Mouse (Mus musculus): ENCODE measurements around the gene Fkbp9. TPM values are rescaled to one million over a fixed set of nuclear protein-coding genes. Genes with fewer than 3 reads are reported as not detected.

Fkbp9 gene
- total RNA-seq (2021) = 10 to 100 TPM; 92.6 to 92.7 TPM
- long read RNA-seq, experiment 1, transcript Fkbp9-201 (10 exons, 3,009 nt) = major isoform, 243 of 271 reads
- long read RNA-seq, experiment 1, partial matches to known transcripts = 21 of 271 reads
- long read RNA-seq, experiment 1, other reads (novel, unspliced or antisense) = 7 of 271 reads
- long read RNA-seq, experiment 2, transcript Fkbp9-201 (10 exons, 3,009 nt) = major isoform, 135 of 150 reads
- long read RNA-seq, experiment 2, partial matches to known transcripts = 8 of 150 reads
- long read RNA-seq, experiment 2, other reads (novel, unspliced or antisense) = 7 of 150 reads

DNA sequence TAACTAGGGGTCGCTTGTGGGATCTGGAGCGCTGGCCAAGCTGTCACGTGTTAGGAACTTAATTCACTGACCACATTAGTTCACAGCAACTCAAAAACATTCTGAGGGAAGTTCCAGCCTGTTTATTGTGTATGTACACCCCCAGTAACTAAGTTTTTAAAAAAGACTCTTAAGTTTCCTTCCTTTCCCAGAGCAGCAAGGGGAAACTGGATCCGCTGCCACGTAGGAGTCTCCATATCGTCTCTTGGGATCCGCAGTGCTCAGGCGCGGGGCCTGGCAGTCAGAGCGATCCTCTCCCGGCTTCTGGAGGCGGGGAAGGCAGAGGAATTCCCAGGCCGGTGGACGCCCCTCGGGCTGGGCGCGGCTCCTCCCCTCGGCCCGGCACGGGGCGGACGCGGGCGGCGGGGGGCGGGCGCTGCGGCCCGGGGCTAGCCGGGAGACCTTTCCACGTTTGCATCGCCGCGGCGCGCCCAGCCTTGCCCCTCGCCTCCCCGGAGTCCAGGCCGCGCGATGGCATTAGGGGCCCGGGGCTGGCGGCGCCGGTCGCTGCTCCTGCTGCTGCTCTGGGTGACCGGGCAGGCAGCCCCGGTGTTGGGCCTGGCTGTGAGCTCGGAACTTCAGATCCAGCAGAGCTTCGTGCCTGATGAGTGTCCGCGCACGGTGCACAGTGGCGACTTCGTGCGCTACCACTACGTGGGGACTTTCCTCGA lies at the start of gene Fkbp9:
TSS of gene Fkbp9 (plus strand) at position 363 of the 710 bp plus-strand sequence.
- DNase-seq = peak; percentile 92

DNA sequence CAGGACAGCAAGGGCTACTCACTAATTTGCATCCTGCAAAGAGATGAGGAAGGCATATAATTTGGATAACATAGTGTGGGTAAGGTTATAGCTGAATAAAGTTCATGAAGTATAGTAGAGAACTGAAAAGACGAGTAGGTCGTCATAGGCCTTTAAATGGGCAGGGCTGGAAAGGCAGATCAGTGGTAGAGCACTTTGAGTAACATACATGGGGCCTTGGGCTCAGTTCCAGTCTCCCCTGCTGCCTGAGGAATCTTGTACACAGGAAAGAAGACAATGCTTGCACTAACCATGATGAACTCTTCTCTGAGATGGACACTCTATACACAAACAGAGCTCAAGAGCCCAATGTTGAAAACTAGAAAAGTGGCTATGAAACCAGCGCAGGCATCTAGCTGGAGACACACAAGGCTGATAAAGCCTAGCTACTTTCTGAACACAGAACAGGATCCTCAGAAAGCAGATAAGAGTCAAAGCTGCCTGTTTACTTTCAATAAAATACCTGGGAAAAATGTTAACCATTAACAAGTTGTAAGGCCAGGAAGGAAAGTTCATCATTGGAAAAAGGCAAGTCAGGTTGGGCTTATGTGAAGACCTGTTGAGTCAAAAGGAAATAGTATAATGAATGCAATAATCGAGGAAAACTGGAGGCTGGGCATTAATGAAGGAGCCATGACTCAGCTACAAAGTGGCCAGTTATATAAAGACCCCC lies 48.1 kb upstream of the Fkbp9 start:
- DNase-seq = no peak

GRCm38 (mm10) chr6:56785068-56785467 lies 46.8 kb upstream of the Fkbp9 start:
- DNase-seq = no peak

DNA sequence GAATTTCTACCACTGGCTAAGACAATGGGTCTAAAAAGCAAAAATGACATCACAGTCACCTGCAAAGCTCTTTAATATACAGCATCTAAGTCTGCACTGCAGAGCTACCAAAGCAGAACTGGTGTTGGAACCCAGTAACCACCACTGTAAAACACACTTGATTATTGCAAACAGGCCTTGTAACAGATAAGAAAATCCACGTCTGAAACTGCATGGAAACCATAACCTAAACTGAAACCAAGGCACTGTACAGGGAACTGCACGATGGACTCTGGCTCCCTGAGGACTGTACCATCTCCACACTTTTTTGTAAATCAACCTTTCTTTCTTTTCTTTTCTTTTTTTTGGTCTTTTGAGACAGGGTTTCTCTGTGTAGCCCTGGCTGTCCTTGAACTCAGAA lies 44.2 kb upstream of the Fkbp9 start:
- no peak for DNase-seq

- no peak for DNase-seq
These were observed 42.5 kb upstream of the Fkbp9 start for GRCm38 (mm10) chr6:56789336-56789735.

GRCm38 (mm10) chr6:56794834-56795233 lies 37.0 kb upstream of the Fkbp9 start:
- DNase-seq = no peak

DNA sequence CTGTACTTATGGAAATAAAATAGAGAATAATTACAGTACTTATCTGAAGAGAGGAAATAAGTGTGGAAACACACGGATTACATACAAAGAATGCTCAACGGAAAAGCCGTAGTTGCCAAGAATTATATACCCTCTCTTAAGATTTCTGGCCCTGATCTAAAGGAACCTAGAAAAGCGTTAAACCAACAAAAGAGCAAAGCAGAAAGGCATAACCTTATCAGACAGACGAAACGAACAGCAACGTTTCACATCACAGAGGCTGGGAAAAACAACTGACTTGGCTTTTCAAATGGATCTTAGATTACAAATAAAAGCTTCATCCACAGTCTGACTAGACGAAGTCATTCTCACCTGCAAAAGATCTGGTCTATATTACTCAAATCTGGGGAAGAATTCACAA lies 35.6 kb upstream of the Fkbp9 start:
- no peak for DNase-seq

DNA sequence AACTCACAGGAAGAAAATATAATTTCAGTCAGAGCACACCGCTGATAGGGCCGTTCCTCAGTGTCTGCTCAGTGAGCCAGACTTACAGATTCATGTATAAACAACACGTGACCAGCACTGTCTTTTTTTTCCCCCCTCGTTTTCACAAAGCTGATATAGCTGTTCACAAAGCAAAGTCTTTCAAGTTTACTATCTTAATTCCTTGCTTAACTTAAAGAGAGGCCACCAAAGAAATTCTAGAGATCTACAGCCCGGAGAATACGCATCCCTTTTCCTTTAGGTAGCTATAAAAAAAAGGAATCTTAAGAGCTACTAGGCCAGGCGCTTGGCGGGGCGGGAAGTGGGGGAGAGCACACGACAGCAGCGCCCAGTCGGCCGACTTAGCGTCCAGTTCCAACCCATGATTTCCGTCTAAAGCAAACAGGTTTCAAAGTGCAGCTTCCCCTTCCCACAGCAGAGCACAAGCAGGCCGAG lies 35.2 kb upstream of the Fkbp9 start:
- peak; percentile 55 for DNase-seq

GRCm38 (mm10) chr6:56797311-56798151 lies 34.3 kb upstream of the Fkbp9 start, which contains the start of gene Kbtbd2:
Kbtbd2 (minus strand) TSS chr6:56797813.
- peak; percentile 95 for DNase-seq

GRCm38 (mm10) chr6:56798152-56798465 lies 33.8 kb upstream of the Fkbp9 start:
- DNase-seq = no peak

- DNase-seq = no peak
These were observed 26.8 kb upstream of the Fkbp9 start for GRCm38 (mm10) chr6:56805026-56805425.

- no peak for DNase-seq
These were observed 25.7 kb upstream of the Fkbp9 start for GRCm38 (mm10) chr6:56806195-56806594.

DNA sequence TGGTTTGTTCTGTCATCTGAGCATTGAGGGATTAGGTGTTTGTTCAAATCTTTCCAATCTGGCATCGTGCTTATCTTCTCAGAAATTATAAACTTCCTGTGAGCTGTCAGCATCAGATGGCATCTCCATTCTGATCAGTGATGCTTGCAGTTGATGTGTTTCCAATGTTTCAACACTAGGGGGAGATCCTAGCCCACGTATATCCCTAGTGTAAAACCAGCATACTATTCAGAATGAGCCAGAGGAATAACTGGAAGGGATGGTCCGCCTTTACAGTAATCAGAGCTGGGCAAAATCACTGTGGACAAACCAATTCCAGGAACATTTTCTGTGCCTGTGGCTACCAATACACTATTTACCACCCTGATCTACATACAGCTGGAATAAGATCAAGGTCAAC lies 23.2 kb upstream of the Fkbp9 start:
- DNase-seq = peak; percentile 44

GRCm38 (mm10) chr6:56813332-56813731 lies 18.5 kb upstream of the Fkbp9 start:
- DNase-seq = no peak

GRCm38 (mm10) chr6:56818436-56819123 lies 13.3 kb upstream of the Fkbp9 start:
- no peak for DNase-seq

DNA sequence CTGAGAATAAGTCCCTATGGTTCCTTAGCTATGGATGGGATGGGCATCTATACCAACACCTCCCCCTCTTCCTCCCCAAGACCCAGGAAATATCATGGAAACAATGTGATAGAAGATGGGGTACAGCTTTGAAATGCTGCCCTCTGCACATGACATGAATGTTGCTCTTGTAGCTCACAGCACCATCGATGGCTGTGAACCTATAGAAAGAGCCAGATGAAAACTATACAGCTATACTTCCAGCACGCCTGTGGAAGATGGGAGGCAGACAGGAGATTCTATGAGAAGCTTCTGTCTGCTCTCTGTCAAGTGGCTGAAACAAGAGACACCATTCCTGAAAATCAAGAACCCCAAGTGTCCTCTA lies 12.8 kb upstream of the Fkbp9 start:
- DNase-seq = no peak

GRCm38 (mm10) chr6:56825657-56826056 lies 6.2 kb upstream of the Fkbp9 start:
- no peak for DNase-seq

DNA sequence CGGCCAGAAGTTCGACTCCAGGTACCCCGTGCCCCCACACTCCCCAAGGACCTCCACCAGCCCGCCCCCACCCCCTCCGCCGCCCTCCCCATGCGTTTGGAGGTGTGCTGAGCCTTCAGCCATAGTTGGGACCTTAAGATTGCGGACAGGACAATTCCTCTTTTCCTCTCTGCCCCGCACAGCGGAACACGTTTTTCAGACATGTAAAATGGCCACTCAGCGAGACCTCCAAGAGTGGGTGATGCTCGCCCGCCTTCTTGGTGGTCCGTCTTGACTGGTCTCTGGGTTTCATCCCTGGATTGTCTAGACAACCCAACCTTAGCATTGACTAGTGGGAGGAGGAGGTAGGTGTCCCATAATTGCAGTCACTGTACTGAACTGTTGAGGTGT lies 543 bp downstream of the Fkbp9 start:
- no peak for DNase-seq

DNA sequence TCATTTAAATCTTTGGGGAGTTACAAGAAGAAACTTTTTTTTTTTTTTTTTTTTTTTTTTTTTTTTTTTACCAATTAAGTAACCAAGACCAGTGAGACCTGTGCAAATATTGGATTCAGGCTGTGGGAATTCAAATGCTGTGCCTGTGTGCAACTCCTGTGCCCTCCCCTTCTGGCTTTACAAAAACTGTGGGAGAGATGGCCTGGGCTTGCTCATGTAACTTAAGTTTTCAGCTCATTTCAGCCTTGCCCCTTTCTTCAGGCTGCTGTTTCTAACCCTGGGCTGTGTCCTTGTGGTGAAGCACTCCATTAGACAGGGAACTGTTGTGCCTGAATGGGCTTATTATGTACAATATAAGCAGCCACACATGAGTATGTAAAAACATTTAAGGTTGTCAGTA lies 971 bp downstream of the Fkbp9 start:
- peak; percentile 12 for DNase-seq

GRCm38 (mm10) chr6:56834769-56835168 lies 2.9 kb downstream of the Fkbp9 start:
- DNase-seq = no peak

- no peak for DNase-seq
These were observed 3.7 kb downstream of the Fkbp9 start for GRCm38 (mm10) chr6:56835532-56835931.

DNA sequence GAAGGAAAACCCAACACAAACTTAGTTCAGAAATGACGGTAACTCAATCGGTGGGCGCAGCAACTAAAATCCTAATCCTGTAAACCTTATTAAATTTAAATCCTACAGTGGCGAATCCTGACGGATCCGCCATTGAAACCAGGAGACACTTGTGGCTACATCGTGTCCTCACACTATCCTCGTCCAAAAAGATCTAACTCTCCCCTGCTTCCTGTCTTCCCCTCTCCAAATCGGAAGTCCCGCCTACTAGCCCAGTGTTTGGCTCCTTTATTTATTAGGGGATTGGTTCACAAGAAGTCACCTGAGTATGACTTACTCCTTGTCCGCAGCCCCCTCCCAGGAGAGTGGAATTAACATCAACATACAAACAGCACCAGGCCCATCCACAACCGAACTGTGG lies 5.3 kb downstream of the Fkbp9 start:
- no peak for DNase-seq

Data from adrenal gland, postnatal 10 days (tissue).